Mouse (Mus musculus) CH12.LX (cell line): ENCODE measurements around the gene Dio1. TPM values are rescaled to one million over a fixed set of nuclear protein-coding genes. Genes with fewer than 3 reads are reported as not detected.

Source experiments
- DNase-seq: peaks from one replicate; pipeline ENCODE4 v3.0.0-alpha.2; 2013; ENCODE audit errors: extremely low read depth
- H3K27ac ChIP-seq: 2 replicates; pipeline ENCODE4 v1.5.1; 2012; ENCODE audit warnings: low read depth, mild to moderate bottlenecking, control low read depth, moderate library complexity; ENCODE audit not compliant: insufficient read depth
- H3K27me3 ChIP-seq: replicated peaks from 2 replicates; pipeline ENCODE3; 2012; ENCODE audit warnings: inconsistent platforms
- H3K36me3 ChIP-seq, 2 experiments: replicated peaks in 1 of 2; 2 replicates each; pipeline versions ENCODE3 to v1.6.1; 2012; ENCODE audit warnings: inconsistent platforms in 1 of 2, low read length in 1 of 2, mild to moderate bottlenecking in 1 of 2, mixed read lengths in 1 of 2, moderate library complexity in 1 of 2; ENCODE audit not compliant: control insufficient read depth in 1 of 2, insufficient read depth in 1 of 2
- H3K4me1 ChIP-seq, 2 experiments: 2 replicates each; pipeline ENCODE4 v1.6.1; 2012; ENCODE audit warnings: inconsistent platforms in 1 of 2, moderate library complexity in 1 of 2; ENCODE audit not compliant: insufficient read depth in 2 of 2, control insufficient read depth in 1 of 2
- H3K4me2 ChIP-seq: 2 replicates; pipeline ENCODE4 v1.6.1; 2012; ENCODE audit warnings: low read depth, mild to moderate bottlenecking, control low read depth; ENCODE audit not compliant: poor library complexity, insufficient read depth, severe bottlenecking
- H3K4me3 ChIP-seq, 3 experiments: fragments of 150-350 bp in 1 of 3; sonication (generic) in 1 of 3; replicated peaks in 1 of 3; 2 replicates each; pipeline versions ENCODE3 to v1.5.1; 2011 to 2012; ENCODE audit warnings: low read depth in 2 of 3, low read length in 2 of 3, mild to moderate bottlenecking in 2 of 3, moderate library complexity in 2 of 3, control low read depth in 1 of 3, improper control_type of control experiment in 1 of 3, inconsistent platforms in 1 of 3, mixed read lengths in 1 of 3; ENCODE audit not compliant: poor library complexity in 1 of 3
- H3K79me2 ChIP-seq: replicated peaks from 2 replicates; pipeline ENCODE4 v1.6.1; 2012; ENCODE audit warnings: mild to moderate bottlenecking, moderate library complexity; ENCODE audit not compliant: control insufficient read depth, poor library complexity, insufficient read depth, severe bottlenecking; ENCODE audit errors: extremely low read depth
- H3K9ac ChIP-seq: 2 replicates; pipeline ENCODE4 v1.6.1; 2012; ENCODE audit warnings: low read depth, mild to moderate bottlenecking, control low read depth, moderate library complexity; ENCODE audit not compliant: insufficient read depth
- H3K9me3 ChIP-seq: replicated peaks from 2 replicates; pipeline ENCODE3; 2012; ENCODE audit warnings: low read length, inconsistent platforms, mixed read lengths
- ELF1 ChIP-seq: IDR thresholded peaks from 2 replicates; pipeline ENCODE4 v1.6.1; 2014; ENCODE audit warnings: low read depth, mild to moderate bottlenecking, inconsistent platforms, low read length, improper control_type of control experiment
- ETS1 ChIP-seq: conservative IDR thresholded peaks from 2 replicates; pipeline ENCODE4 v1.6.1; 2012; ENCODE audit warnings: low read depth, mild to moderate bottlenecking, inconsistent platforms, low read length, improper control_type of control experiment, moderate library complexity
- GABPA ChIP-seq: IDR thresholded peaks from 2 replicates; pipeline ENCODE4 v1.6.1; 2012; ENCODE audit warnings: low read depth, low read length, improper control_type of control experiment, inconsistent platforms; ENCODE audit not compliant: insufficient replicate concordance
- JUN ChIP-seq: IDR thresholded peaks from 2 replicates; pipeline ENCODE4 v1.6.1; 2011; ENCODE audit warnings: low read depth, mild to moderate bottlenecking, low read length, improper control_type of control experiment, moderate library complexity; ENCODE audit not compliant: insufficient read depth
- MXI1 ChIP-seq: IDR thresholded peaks from 2 replicates; pipeline ENCODE4 v1.6.1; 2011; ENCODE audit warnings: mild to moderate bottlenecking, low read depth, low read length, improper control_type of control experiment
- MYC ChIP-seq: IDR thresholded peaks from 2 replicates; pipeline ENCODE4 v1.6.1; 2011; ENCODE audit warnings: low read depth, mild to moderate bottlenecking, improper control_type of control experiment, low read length
- NELFE ChIP-seq: IDR thresholded peaks from 2 replicates; pipeline ENCODE4 v1.6.1; 2011; ENCODE audit warnings: low read depth, low read length, improper control_type of control experiment
- NRF1 ChIP-seq: IDR thresholded peaks from 2 replicates; pipeline ENCODE4 v1.6.1; 2014; ENCODE audit warnings: low read depth, mild to moderate bottlenecking, inconsistent platforms, low read length, improper control_type of control experiment, moderate library complexity
- POLR2A ChIP-seq: IDR thresholded peaks from 2 replicates; pipeline ENCODE4 v1.6.1; 2011; ENCODE audit warnings: low read depth, mild to moderate bottlenecking, improper control_type of control experiment, low read length
- POLR2AphosphoS2 ChIP-seq: IDR thresholded peaks from 2 replicates; pipeline ENCODE4 v1.6.1; 2011; ENCODE audit warnings: low read depth, low read length, improper control_type of control experiment
- RAD21 ChIP-seq: IDR thresholded peaks from 2 replicates; pipeline ENCODE4 v1.6.1; 2011; ENCODE audit warnings: low read depth, mild to moderate bottlenecking, low read length, improper control_type of control experiment, moderate library complexity
- SIN3A ChIP-seq: IDR thresholded peaks from 2 replicates; pipeline ENCODE4 v1.6.1; 2012; ENCODE audit warnings: low read length, improper control_type of control experiment, inconsistent platforms
- SMC3 ChIP-seq: IDR thresholded peaks from 2 replicates; pipeline ENCODE4 v1.6.1; 2011; ENCODE audit warnings: low read depth, low read length, improper control_type of control experiment
- TBP ChIP-seq: conservative IDR thresholded peaks from 2 replicates; pipeline ENCODE4 v1.6.1; 2011; ENCODE audit warnings: low read depth, low read length, improper control_type of control experiment
- UBTF ChIP-seq: IDR thresholded peaks from 2 replicates; pipeline ENCODE4 v1.6.1; 2012; ENCODE audit warnings: low read depth, mild to moderate bottlenecking, inconsistent platforms, low read length, improper control_type of control experiment, moderate library complexity
- USF2 ChIP-seq: conservative IDR thresholded peaks from 2 replicates; pipeline ENCODE4 v1.6.1; 2011; ENCODE audit warnings: low read depth, low read length, improper control_type of control experiment
- ZC3H11A ChIP-seq: IDR thresholded peaks from 2 replicates; pipeline ENCODE4 v1.6.1; 2012; ENCODE audit warnings: low read depth, mild to moderate bottlenecking, inconsistent platforms, low read length, improper control_type of control experiment
- ZMIZ1 ChIP-seq: IDR thresholded peaks from 2 replicates; pipeline ENCODE4 v1.6.1; 2012; ENCODE audit warnings: low read depth, mild to moderate bottlenecking, inconsistent platforms, low read length, improper control_type of control experiment
- ZNF384 ChIP-seq: IDR thresholded peaks from 2 replicates; pipeline ENCODE4 v1.6.1; 2012; ENCODE audit warnings: low read depth, low read length, improper control_type of control experiment, inconsistent platforms
- dilution Hi-C: fragments of 300-500 bp; cut with MboI; formaldehyde crosslinking; loops from 2 replicates; pipeline ENCODE4 v1.14.3; 2020; ENCODE audit warnings: low sequenced_read_pairs; ENCODE audit not compliant: extremely low pct_unique_long_range_greater_than_20kb, extremely low pct_ligation_motif_present
- in situ Hi-C: fragments of 300-500 bp; cut with MboI; formaldehyde crosslinking; loops from 3 replicates; pipeline ENCODE4 v1.14.3; 2019; ENCODE audit warnings: low sequenced_read_pairs, low pct_ligation_motif_present, low pct_unique_long_range_greater_than_20kb, mixed read lengths
- polyA plus RNA-seq: library from polyadenylated mRNA; unstranded; fragments of >175 nt; gene quantifications from 2 replicates; pipeline ENCODE4 v1.2.1, GENCODE M21; 2012; ENCODE audit warnings: low read depth; ENCODE audit not compliant: insufficient read length
- total RNA-seq, 2 experiments: library from RNA; depleted of rRNA; stranded (reverse); fragments of 300-350 nt in 1 of 2; fragments of >200 nt in 1 of 2; gene quantifications; 2 replicates each; pipeline ENCODE4 v1.2.3; 2012 to 2014

Gene Dio1
- total and polyA plus RNA-seq, 3 experiments, result 0.23 to 1.3 (median 0.25) TPM

- Histone ChIP-seq H3K27ac (no peak overlapping the region), H3K4me1 (peaks cover 0 to 15% of the 10 kb centered on the region in 2 experiments; a peak in 2 of 4 replicates), H3K9ac (no peak overlapping the region), H3K79me2 (no peaks in the 10 kb centered on the region), H3K9me3 (no peaks in the 10 kb centered on the region), H3K27me3 (no peaks in the 10 kb centered on the region), H3K4me2 (no peak overlapping the region), H3K4me3 (no peak overlapping the region), H3K36me3 (peaks cover 19 to 82% of the 10 kb centered on the region in 2 experiments)
- dilution Hi-C loops, result no loop called here
- no peak for TF ChIP-seq USF2
- TF ChIP-seq RAD21, result no peak
- no peak for TF ChIP-seq ZC3H11A
- no peak for TF ChIP-seq GABPA
- TF ChIP-seq MXI1, result no peak
- no peak for TF ChIP-seq UBTF
- TF ChIP-seq TBP, result no peak
- no peak for TF ChIP-seq POLR2A
- no peak for TF ChIP-seq POLR2AphosphoS2
- TF ChIP-seq SMC3, result no peak
- TF ChIP-seq ELF1, result no peak
- no peak for TF ChIP-seq NRF1
- no peak for TF ChIP-seq JUN
- in situ Hi-C loops, result loop anchor here (5.0 kb wide), 1 partner anchor 92 kb away; the partner anchor contains the start of genes Hspb11 and Lrrc42
- no peak for DNase-seq
Measured at GRCm38 (mm10) chr4:107344612-107345011, 37.6 kb upstream of the Dio1 start.

DNA sequence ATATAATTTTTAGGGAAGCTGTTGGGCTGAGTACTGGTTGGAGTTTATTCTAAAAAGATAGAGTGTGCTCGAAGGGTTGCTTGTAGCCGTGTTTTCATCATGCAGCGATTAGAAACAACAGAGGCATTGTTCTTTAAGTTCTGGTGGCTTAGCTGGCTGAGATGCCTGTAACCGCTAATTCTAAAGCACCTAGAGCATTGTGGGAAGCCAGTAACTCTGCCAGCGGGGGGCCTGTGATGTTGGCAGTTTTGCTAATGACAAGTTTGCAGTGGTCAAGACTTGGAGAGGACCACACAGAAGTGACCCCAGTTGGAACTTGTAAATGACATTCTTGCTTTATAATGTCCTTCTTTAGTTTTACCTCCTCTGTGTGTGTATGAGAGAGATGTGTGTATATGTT, 34.4 kb upstream of the Dio1 start:
- no peak for DNase-seq
- no peaks in the 10 kb centered on the region for H3K4me1 ChIP-seq
- H3K27ac ChIP-seq, result no peak overlapping the region
- H3K27me3 ChIP-seq, result no peaks in the 10 kb centered on the region
- H3K4me3 ChIP-seq, result no peak overlapping the region
- H3K9me3 ChIP-seq, result no peaks in the 10 kb centered on the region
- in situ Hi-C loops (no loop called here), dilution Hi-C loops (no loop called here)
- H3K4me2 ChIP-seq, result no peak overlapping the region
- TF ChIP-seq POLR2A (no peak), MYC (no peak), SMC3 (no peak), TBP (no peak), ETS1 (no peak), ZNF384 (no peak), ZMIZ1 (no peak), NELFE (no peak), SIN3A (no peak)
- H3K36me3 ChIP-seq, result peaks cover 28 to 85% of the 10 kb centered on the region in 2 experiments
- H3K79me2 ChIP-seq, result no peaks in the 10 kb centered on the region
- H3K9ac ChIP-seq, result no peak overlapping the region
